Mouse (Mus musculus): Measurements from ENCODE around the gene Gm20914. TPM values are rescaled to one million over a fixed set of nuclear protein-coding genes. Genes with fewer than 3 reads are reported as not detected.
"Not testable (repeated sequence)": the region's sequence is repeated elsewhere in the genome, so short reads cannot be mapped to it uniquely, and the experiment has no call there.

Gm20914 gene
- not detected in 2 replicates for polyA plus RNA-seq (2012; rRNA removed)

GRCm38 (mm10) chrY:5725678-5726077 is at the start of gene Gm20914:
TSS of gene Gm20914 (plus strand) at chrY:5725978.
- WGBS: 80% methylated on average over 1 of the region's 4 CpGs

More at GRCm38 (mm10) chrY:5725678-5726077, at the start of gene Gm20914:
- not testable (repeated sequence) for DNase-seq (ENCODE audit: low read depth, low spot score)

Other genes starting within 250 kb of the Gm20914 start
- not detected in 2 replicates for gene Gm21854, start 69.0 kb upstream of the Gm20914 start, polyA plus RNA-seq (2012; rRNA removed)
- gene Gm28171, start 67.4 kb downstream of the Gm20914 start, polyA plus RNA-seq (2012; rRNA removed): not detected in 2 replicates
- not detected in 2 replicates for gene Gm21778, start 216.5 kb downstream of the Gm20914 start, polyA plus RNA-seq (2012; rRNA removed)

All from large intestine, adult 2 months (tissue).